Mouse (Mus musculus) hematopoietic stem cell, adult 5-6 weeks (primary cell): ENCODE results near the gene Aldh4a1. TPM values are rescaled to one million over a fixed set of nuclear protein-coding genes. Genes with fewer than 3 reads are reported as not detected.

Experiments
- ATAC-seq, 2 experiments: fragments of 125-278 bp in 1 of 2; replicated peaks in 1 of 2; 2 replicates each; pipeline ENCODE4 v1.8.0; 2016 to 2017; ENCODE audit warnings: inconsistent platforms in 2 of 2, mild to moderate bottlenecking in 2 of 2, moderate number of reproducible peaks in 2 of 2, low read depth in 1 of 2, moderate TSS enrichment in 1 of 2; ENCODE audit not compliant: low FRiP score in 2 of 2, poor library complexity in 2 of 2, severe bottlenecking in 2 of 2, insufficient read depth in 1 of 2, low TSS enrichment in 1 of 2
- total RNA-seq: library from RNA; stranded (forward); fragments of 172-1452, 232-1000 nt; gene quantifications from 2 replicates; pipeline ENCODE4 v1.2.3, GENCODE M21; 2017

The Aldh4a1 gene
- total RNA-seq, result 5.7 and 9.9 TPM in 2 replicates

- ATAC-seq, result peak; percentile 99
These were observed at the start of gene Aldh4a1 for GRCm38 (mm10) chr4:139622373-139623282. Gene Aldh4a1 (plus strand): TSS chr4:139622866.

GRCm38 (mm10) chr4:139572928-139573512 is 49.6 kb upstream of the Aldh4a1 start:
- no peak for ATAC-seq

- peak; percentile 93 to 94 for ATAC-seq
These were observed 48.4 kb upstream of the Aldh4a1 start for GRCm38 (mm10) chr4:139574156-139574798.

- no peak for ATAC-seq
These were observed 47.6 kb upstream of the Aldh4a1 start for GRCm38 (mm10) chr4:139574799-139575672.

- no peak for ATAC-seq
These were observed 47.0 kb upstream of the Aldh4a1 start for GRCm38 (mm10) chr4:139575673-139576003.

- ATAC-seq, result no peak
These were observed 46.3 kb upstream of the Aldh4a1 start for GRCm38 (mm10) chr4:139576251-139576880.

GRCm38 (mm10) chr4:139577006-139577405 is 45.7 kb upstream of the Aldh4a1 start:
- ATAC-seq, result no peak

GRCm38 (mm10) chr4:139578389-139578788 is 44.3 kb upstream of the Aldh4a1 start:
- ATAC-seq, result no peak

GRCm38 (mm10) chr4:139579003-139579402 is 43.7 kb upstream of the Aldh4a1 start:
- peak; percentile 25 to 38; a peak in 3 of 4 replicates for ATAC-seq

GRCm38 (mm10) chr4:139579466-139579865 is 43.2 kb upstream of the Aldh4a1 start:
- ATAC-seq, result no peak

GRCm38 (mm10) chr4:139580663-139581336 is 41.9 kb upstream of the Aldh4a1 start:
- no peak for ATAC-seq

GRCm38 (mm10) chr4:139581427-139582051 is 41.1 kb upstream of the Aldh4a1 start:
- no peak for ATAC-seq

GRCm38 (mm10) chr4:139582346-139582745 is 40.3 kb upstream of the Aldh4a1 start:
- ATAC-seq, result no peak

- no peak for ATAC-seq
These were observed 39.8 kb upstream of the Aldh4a1 start for GRCm38 (mm10) chr4:139582903-139583302.

- no peak for ATAC-seq
These were observed 38.9 kb upstream of the Aldh4a1 start for GRCm38 (mm10) chr4:139583629-139584245.

- no peak for ATAC-seq
These were observed 38.0 kb upstream of the Aldh4a1 start for GRCm38 (mm10) chr4:139584704-139585103.
